Mouse (Mus musculus) midbrain, embryonic 14.5 days (tissue): ENCODE data around the gene Kcnq4. TPM values are rescaled to one million over a fixed set of nuclear protein-coding genes. Genes with fewer than 3 reads are reported as not detected.
A peak's percentile ranks its signal among the peaks of the same experiment; 100 is the strongest.

Source experiments
- ATAC-seq: fragments of 200-750 bp; cut with Nextera tagmentation; 2 replicates; pipeline ENCODE4 v1.8.0; 2017; ENCODE audit warnings: moderate number of reproducible peaks, moderate library complexity; ENCODE audit not compliant: low FRiP score, low TSS enrichment
- DNase-seq: peaks from one replicate; pipeline ENCODE4 v3.0.0-alpha.2; 2015
- H3K27ac ChIP-seq: fragments of 300-500 bp; sonication (generic); replicated peaks from 2 replicates; pipeline ENCODE4 v1.5.1; 2014; ENCODE audit warnings: mild to moderate bottlenecking, low read depth, low read length, moderate library complexity
- H3K27me3 ChIP-seq: fragments of 300-500 bp; sonication (generic); 2 replicates; pipeline ENCODE4 v1.6.1; 2014; ENCODE audit warnings: low read length, control low read depth, mixed read lengths; ENCODE audit not compliant: control insufficient read depth, insufficient read depth
- H3K36me3 ChIP-seq: fragments of 300-500 bp; sonication (generic); 2 replicates; pipeline ENCODE4 v1.6.1; 2014; ENCODE audit warnings: low read length, control low read depth; ENCODE audit not compliant: control insufficient read depth, insufficient read depth
- H3K4me1 ChIP-seq: fragments of 300-500 bp; sonication (generic); 2 replicates; pipeline ENCODE4 v1.6.1; 2014; ENCODE audit warnings: mild to moderate bottlenecking, antibody characterized with exemption, low read length, control low read depth; ENCODE audit not compliant: control insufficient read depth, insufficient read depth
- H3K4me2 ChIP-seq: fragments of 300-500 bp; sonication (generic); 2 replicates; pipeline ENCODE4 v1.6.1; 2014; ENCODE audit warnings: mild to moderate bottlenecking, low read length, moderate library complexity
- H3K4me3 ChIP-seq: fragments of 300-500 bp; sonication (generic); replicated peaks from 2 replicates; pipeline ENCODE4 v1.5.1; 2014; ENCODE audit warnings: low read depth, low read length
- H3K9ac ChIP-seq: fragments of 300-500 bp; sonication (generic); replicated peaks from 2 replicates; pipeline ENCODE4 v1.6.1; 2014; ENCODE audit warnings: mild to moderate bottlenecking, low read length, moderate library complexity
- H3K9me3 ChIP-seq: fragments of 300-500 bp; sonication (generic); 2 replicates; pipeline ENCODE4 v1.6.1; 2016; ENCODE audit warnings: low read length, control low read depth, mixed read lengths; ENCODE audit not compliant: control insufficient read depth
- WGBS: fragments of 180-500 bp; shearing (Covaris S2); extraction: QIAGEN DNeasy Blood & Tissue Kit; methylation state at CpG from one replicate; pipeline ENCODE4 v1.1.7; 2014; 5-methylcytosine and 5-hydroxymethylcytosine counted together
- polyA plus RNA-seq: library from polyadenylated mRNA; unstranded; fragments of >200 nt; fragmentation: Nextera tagmentation; extraction: Ambion mirVana; gene quantifications from 2 replicates; pipeline ENCODE4 v1.2.1, GENCODE M21; 2014

Gene Kcnq4
- 3.7 and 3.9 TPM in 2 replicates for polyA plus RNA-seq

- 2% methylated on average over 42 of the region's 42 CpGs for WGBS
- no peaks in the 10 kb centered on the region for H3K9me3 ChIP-seq
- peak within 1 kb of the TSS; percentile 52 for H3K4me3 ChIP-seq
- H3K27me3 ChIP-seq = peaks cover 32% of the 10 kb centered on the region
- no peak within 1 kb of the TSS for H3K27ac ChIP-seq
- ATAC-seq = no peak
- H3K4me2 ChIP-seq = peak within 1 kb of the TSS; percentile 100
- 0 out of 2 replicates have a peak, but pooled peaks cover 6% of the 10 kb centered on the region for H3K4me1 ChIP-seq
- peak; percentile 19 for DNase-seq
- no peaks in the 10 kb centered on the region for H3K36me3 ChIP-seq
- H3K9ac ChIP-seq = peak within 1 kb of the TSS; percentile 55; the same call in 1 of the 2 replicates
These were observed at the start of gene Kcnq4 for GRCm38 (mm10) chr4:120747941-120748866. TSS of gene Kcnq4 (minus strand) at chr4:120748612.

GRCm38 (mm10) chr4:120796687-120797086 lies 48.3 kb upstream of the Kcnq4 start:
- Histone ChIP-seq H3K9me3 (no peaks in the 10 kb centered on the region), H3K36me3 (no peaks in the 10 kb centered on the region), H3K4me2 (no peak overlapping the region), H3K9ac (no peak overlapping the region), H3K4me3 (no peak overlapping the region), H3K27me3 (no peaks in the 10 kb centered on the region), H3K27ac (no peak overlapping the region), H3K4me1 (no peaks in the 10 kb centered on the region)
- 90% methylated on average over 2 of the region's 2 CpGs for WGBS
- ATAC-seq = no peak
- no peak for DNase-seq

GRCm38 (mm10) chr4:120795646-120796045 lies 47.2 kb upstream of the Kcnq4 start:
- H3K9ac ChIP-seq = no peak overlapping the region
- H3K9me3 ChIP-seq = no peaks in the 10 kb centered on the region
- no peaks in the 10 kb centered on the region for H3K36me3 ChIP-seq
- WGBS = 89% methylated on average over 1 of the region's 1 CpGs
- H3K4me2 ChIP-seq = no peak overlapping the region
- no peaks in the 10 kb centered on the region for H3K4me1 ChIP-seq
- no peak for ATAC-seq
- no peak for DNase-seq
- H3K4me3 ChIP-seq = no peak overlapping the region
- H3K27ac ChIP-seq = no peak overlapping the region
- H3K27me3 ChIP-seq = no peaks in the 10 kb centered on the region

GRCm38 (mm10) chr4:120792918-120793317 lies 44.5 kb upstream of the Kcnq4 start:
- ATAC-seq (no peak), DNase-seq (no peak)
- H3K9ac ChIP-seq = no peak overlapping the region
- no peaks in the 10 kb centered on the region for H3K27me3 ChIP-seq
- H3K27ac ChIP-seq = no peak overlapping the region
- 92% methylated on average over 2 of the region's 2 CpGs for WGBS
- H3K9me3 ChIP-seq = no peaks in the 10 kb centered on the region
- H3K4me1 ChIP-seq = no peaks in the 10 kb centered on the region
- no peak overlapping the region for H3K4me3 ChIP-seq
- peaks cover 24% of the 10 kb centered on the region for H3K36me3 ChIP-seq
- no peak overlapping the region for H3K4me2 ChIP-seq

- Histone ChIP-seq H3K27ac (no peak overlapping the region), H3K36me3 (peaks cover 40% of the 10 kb centered on the region), H3K4me1 (no peaks in the 10 kb centered on the region), H3K27me3 (no peaks in the 10 kb centered on the region), H3K4me2 (no peak overlapping the region), H3K4me3 (no peak overlapping the region), H3K9ac (no peak overlapping the region), H3K9me3 (no peaks in the 10 kb centered on the region)
- 96% methylated on average over 4 of the region's 4 CpGs for WGBS
- DNase-seq (no peak), ATAC-seq (no peak)
These were observed 41.6 kb upstream of the Kcnq4 start for GRCm38 (mm10) chr4:120790027-120790426.

GRCm38 (mm10) chr4:120755801-120756200 lies 7.4 kb upstream of the Kcnq4 start:
- no peak overlapping the region for H3K4me3 ChIP-seq
- H3K9me3 ChIP-seq = no peaks in the 10 kb centered on the region
- peaks cover 41% of the 10 kb centered on the region for H3K36me3 ChIP-seq
- no peaks in the 10 kb centered on the region for H3K27me3 ChIP-seq
- 43% methylated on average over 5 of the region's 5 CpGs for WGBS
- DNase-seq (no peak), ATAC-seq (no peak)
- no peaks in the 10 kb centered on the region for H3K4me1 ChIP-seq
- H3K9ac ChIP-seq = no peak overlapping the region
- H3K27ac ChIP-seq = no peak overlapping the region
- no peak overlapping the region for H3K4me2 ChIP-seq

- Histone ChIP-seq H3K4me3 (no peak overlapping the region), H3K4me2 (no peak overlapping the region), H3K36me3 (peaks cover 36% of the 10 kb centered on the region), H3K9me3 (no peaks in the 10 kb centered on the region), H3K4me1 (no peaks in the 10 kb centered on the region), H3K27me3 (peaks cover 1% of the 10 kb centered on the region; the same call in 1 of the 2 replicates), H3K27ac (no peak overlapping the region), H3K9ac (no peak overlapping the region)
- 0% methylated on average over 1 of the region's 1 CpGs for WGBS
- DNase-seq (peak; percentile 79), ATAC-seq (no peak)
These were observed 6.9 kb upstream of the Kcnq4 start for GRCm38 (mm10) chr4:120755299-120755698.

- Histone ChIP-seq H3K27me3 (peaks cover 32% of the 10 kb centered on the region), H3K4me3 (no peak overlapping the region), H3K9ac (no peak overlapping the region), H3K36me3 (no peaks in the 10 kb centered on the region), H3K27ac (no peak overlapping the region), H3K4me1 (0 out of 2 replicates have a peak, but pooled peaks cover 6% of the 10 kb centered on the region), H3K9me3 (no peaks in the 10 kb centered on the region), H3K4me2 (no peak overlapping the region)
- WGBS = 31% methylated on average over 2 of the region's 2 CpGs
- DNase-seq (no peak), ATAC-seq (no peak)
These were observed 1.2 kb upstream of the Kcnq4 start for GRCm38 (mm10) chr4:120749601-120750000.
